Mouse (Mus musculus) stomach, postnatal 0 days (tissue): ENCODE results near the gene Pcsk2. TPM values are rescaled to one million over a fixed set of nuclear protein-coding genes. Genes with fewer than 3 reads are reported as not detected.

Experiments
- ATAC-seq: fragments of 200-750 bp; cut with Nextera tagmentation; 2 replicates; pipeline ENCODE4 v1.8.0; 2017; ENCODE audit not compliant: low FRiP score, low TSS enrichment
- DNase-seq: peaks from one replicate; pipeline ENCODE4 v3.0.0-alpha.2; 2016; ENCODE audit warnings: low spot score
- H3K27ac ChIP-seq: fragments of 300-500 bp; sonication (generic); replicated peaks from 2 replicates; pipeline ENCODE4 v1.5.1; 2014; ENCODE audit warnings: mild to moderate bottlenecking, control low read depth
- H3K27me3 ChIP-seq: fragments of 300-500 bp; sonication (generic); 2 replicates; pipeline ENCODE4 v1.6.1; 2014; ENCODE audit warnings: low read length; ENCODE audit not compliant: control insufficient read depth, insufficient read depth
- H3K36me3 ChIP-seq: fragments of 300-500 bp; sonication (generic); 2 replicates; pipeline ENCODE4 v1.6.1; 2014; ENCODE audit warnings: low read length, mixed read lengths; ENCODE audit not compliant: control insufficient read depth, insufficient read depth
- H3K4me1 ChIP-seq: fragments of 300-500 bp; sonication (generic); replicated peaks from 2 replicates; pipeline ENCODE4 v1.6.1; 2014; ENCODE audit warnings: antibody characterized with exemption; ENCODE audit not compliant: control insufficient read depth, insufficient read depth
- H3K4me2 ChIP-seq: fragments of 300-500 bp; sonication (generic); replicated peaks from 2 replicates; pipeline ENCODE4 v1.6.1; 2014; ENCODE audit warnings: low read depth, mild to moderate bottlenecking, control low read depth, moderate library complexity
- H3K4me3 ChIP-seq: fragments of 300-500 bp; sonication (generic); 2 replicates; pipeline ENCODE4 v1.5.1; 2014; ENCODE audit warnings: low read depth, low read length, control low read depth
- H3K9ac ChIP-seq: fragments of 300-500 bp; sonication (generic); 2 replicates; pipeline ENCODE4 v1.6.1; 2014; ENCODE audit warnings: mild to moderate bottlenecking, low read length, control low read depth, mixed read lengths
- H3K9me3 ChIP-seq: fragments of 300-500 bp; sonication (generic); 2 replicates; pipeline ENCODE4 v1.6.1; 2016; ENCODE audit warnings: low read length; ENCODE audit not compliant: control insufficient read depth
- CTCF ChIP-seq: IDR thresholded peaks from 2 replicates; pipeline ENCODE4 v1.5.1; 2016; ENCODE audit warnings: antibody characterized with exemption, low read depth, mild to moderate bottlenecking, moderate library complexity
- EP300 ChIP-seq: optimal IDR thresholded peaks from 2 replicates; pipeline ENCODE3; 2016; ENCODE audit warnings: antibody characterized with exemption
- WGBS: fragments of 180-500 bp; shearing (Covaris S2); extraction: QIAGEN DNeasy Blood & Tissue Kit; methylation state at CpG from one replicate; pipeline ENCODE4 v1.1.7; 2014; 5-methylcytosine and 5-hydroxymethylcytosine counted together
- polyA plus RNA-seq: library from polyadenylated mRNA; unstranded; fragments of >200 nt; fragmentation: Nextera tagmentation; extraction: Ambion mirVana; gene quantifications from 2 replicates; pipeline ENCODE4 v1.2.1, GENCODE M21; 2015

Gene Pcsk2
- polyA plus RNA-seq, 1 experiment from 2014 or later, result 0.80 TPM

DNA sequence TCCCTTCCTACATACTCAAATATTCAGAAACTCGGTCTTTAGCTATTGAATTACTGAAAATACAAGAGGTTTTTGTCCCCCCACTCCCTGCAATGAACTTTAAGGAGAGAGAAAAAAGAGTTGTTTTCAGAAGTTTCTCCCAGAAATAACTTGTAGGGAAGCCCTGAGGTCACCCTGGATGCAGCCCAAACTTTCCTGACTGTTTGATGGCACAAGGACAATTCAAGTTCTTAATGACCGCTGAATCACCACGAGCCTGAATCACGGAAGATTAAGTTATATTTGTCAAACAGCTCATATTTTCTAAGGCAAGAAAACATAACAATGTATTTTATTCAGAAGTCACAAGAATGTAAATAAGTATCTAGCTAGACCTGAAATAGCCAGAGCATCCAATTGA lies 197.1 kb downstream of the Pcsk2 start:
- Histone ChIP-seq H3K4me2 (no peak overlapping the region), H3K4me3 (no peak overlapping the region), H3K36me3 (no peaks in the 10 kb centered on the region), H3K27me3 (no peaks in the 10 kb centered on the region), H3K27ac (no peak overlapping the region), H3K9ac (no peak overlapping the region), H3K4me1 (no peaks in the 10 kb centered on the region), H3K9me3 (no peaks in the 10 kb centered on the region)
- no peak for DNase-seq
- WGBS, result 68% methylated on average over 4 of the region's 4 CpGs
- no peak for TF ChIP-seq CTCF
- TF ChIP-seq EP300, result no peak
- ATAC-seq, result no peak

DNA sequence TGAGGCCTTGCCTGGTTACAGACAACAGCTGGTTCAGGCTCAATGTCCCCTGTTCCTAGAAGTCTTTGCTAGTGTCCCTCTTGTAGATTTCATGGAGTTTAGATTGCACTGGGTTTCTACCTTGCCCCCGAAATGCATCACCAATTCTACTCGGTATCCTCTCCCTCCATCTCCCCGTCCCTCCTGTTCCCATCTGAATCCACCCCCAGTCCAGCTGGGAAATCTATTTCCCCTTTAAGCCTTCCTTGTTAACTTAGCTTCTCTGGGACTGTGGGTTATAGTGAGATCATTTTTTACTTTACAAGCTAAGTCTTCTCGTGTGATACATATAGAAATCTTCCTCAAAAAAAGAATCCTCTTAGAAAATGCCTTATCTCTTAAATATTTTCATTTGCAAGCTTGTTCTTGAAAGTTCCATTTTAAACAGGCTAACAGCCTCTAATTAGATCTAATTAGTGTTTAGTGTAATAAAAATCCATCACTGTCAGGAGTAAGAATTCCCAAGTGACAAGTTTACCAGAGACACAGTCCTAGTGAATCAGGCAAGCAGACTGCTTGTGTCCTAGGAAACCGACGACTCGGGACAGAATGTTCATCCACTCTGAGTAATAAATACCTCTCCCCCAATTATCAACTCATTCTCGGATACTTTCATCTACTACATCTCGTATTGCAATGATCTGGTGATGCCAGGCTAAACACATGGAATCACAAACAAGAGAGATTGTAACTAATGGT lies 206.3 kb downstream of the Pcsk2 start:
- Histone ChIP-seq H3K9me3 (no peaks in the 10 kb centered on the region), H3K27me3 (no peaks in the 10 kb centered on the region), H3K27ac (no peak overlapping the region), H3K9ac (no peak overlapping the region), H3K36me3 (no peaks in the 10 kb centered on the region), H3K4me1 (no peaks in the 10 kb centered on the region), H3K4me3 (no peak overlapping the region), H3K4me2 (no peak overlapping the region)
- no peak for TF ChIP-seq EP300
- TF ChIP-seq CTCF, result no peak
- ATAC-seq (no peak), DNase-seq (no peak)
- WGBS, result 68% methylated on average over 9 of the region's 9 CpGs

DNA sequence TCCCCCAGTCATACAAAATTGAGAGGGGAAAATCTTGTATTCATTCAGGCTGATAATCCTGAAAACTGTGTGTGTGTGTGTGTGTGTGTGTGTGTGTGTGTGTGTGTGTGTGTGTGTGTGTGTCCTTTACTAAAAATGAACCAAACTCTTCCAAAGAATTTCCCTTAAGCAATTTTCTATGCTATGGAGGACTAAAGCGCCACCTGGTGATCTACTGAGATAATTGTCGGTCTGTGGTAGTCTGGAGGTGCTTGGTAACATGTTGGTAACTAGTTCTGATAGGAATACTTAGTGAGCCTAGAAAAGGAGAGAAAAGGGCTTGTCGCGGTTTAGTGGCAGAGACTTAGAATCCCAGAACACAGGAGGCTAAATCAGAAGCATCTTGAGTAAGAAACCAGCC lies 230.5 kb downstream of the Pcsk2 start:
- Histone ChIP-seq H3K27ac (no peak overlapping the region), H3K9me3 (no peaks in the 10 kb centered on the region), H3K36me3 (no peaks in the 10 kb centered on the region), H3K9ac (no peak overlapping the region), H3K4me2 (no peak overlapping the region), H3K4me1 (no peaks in the 10 kb centered on the region), H3K4me3 (no peak overlapping the region), H3K27me3 (no peaks in the 10 kb centered on the region)
- TF ChIP-seq EP300 (no peak), CTCF (peak; percentile 75)
- ATAC-seq (no peak), DNase-seq (no peak)
- WGBS, result 8% methylated on average over 4 of the region's 4 CpGs

DNA sequence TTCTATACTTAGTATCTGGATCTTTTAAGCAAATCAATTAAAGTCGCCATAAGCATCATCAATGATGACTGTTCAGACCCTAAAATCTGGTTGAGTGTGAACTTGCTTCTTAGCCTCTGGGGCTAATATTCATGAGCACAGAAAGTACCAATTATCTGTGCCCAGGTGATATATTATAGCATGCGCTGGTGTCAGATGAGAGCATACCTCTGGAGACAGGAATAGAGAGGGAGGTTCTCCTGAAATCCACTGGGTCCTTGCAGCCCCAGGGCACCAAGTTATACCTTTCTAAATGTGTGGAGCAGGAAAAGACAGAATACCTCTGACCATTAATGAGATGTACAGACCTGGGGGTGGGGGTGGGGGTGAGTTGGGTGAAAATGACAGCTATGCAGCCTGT lies 234.4 kb downstream of the Pcsk2 start:
- Histone ChIP-seq H3K4me1 (no peaks in the 10 kb centered on the region), H3K9ac (no peak overlapping the region), H3K9me3 (no peaks in the 10 kb centered on the region), H3K27me3 (no peaks in the 10 kb centered on the region), H3K36me3 (no peaks in the 10 kb centered on the region), H3K4me3 (no peak overlapping the region), H3K4me2 (no peak overlapping the region), H3K27ac (no peak overlapping the region)
- DNase-seq (no peak), ATAC-seq (no peak)
- no peak for TF ChIP-seq EP300
- TF ChIP-seq CTCF, result no peak
- 76% methylated on average over 2 of the region's 2 CpGs for WGBS

DNA sequence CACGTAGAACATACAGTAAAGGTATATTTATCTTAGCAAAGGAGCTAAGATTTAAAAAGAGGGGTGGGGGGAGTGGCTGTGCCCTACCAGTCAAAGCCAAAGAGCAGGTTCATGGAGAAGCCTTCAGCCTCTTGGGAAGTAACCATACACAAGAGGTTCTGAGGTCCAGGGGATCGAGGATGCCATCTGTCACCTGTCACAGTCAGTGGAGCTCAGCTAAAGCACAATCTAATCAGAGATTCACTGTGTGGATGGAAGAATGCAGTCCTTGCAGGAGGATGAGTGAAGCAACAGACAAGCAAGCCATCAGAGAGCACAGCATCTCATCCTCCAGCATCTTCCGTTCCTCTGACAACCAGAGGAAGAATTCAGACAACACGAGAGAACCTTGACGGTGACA lies 244.0 kb downstream of the Pcsk2 start:
- Histone ChIP-seq H3K4me3 (no peak overlapping the region), H3K9me3 (no peaks in the 10 kb centered on the region), H3K9ac (no peak overlapping the region), H3K4me1 (no peaks in the 10 kb centered on the region), H3K27ac (no peak overlapping the region), H3K4me2 (no peak overlapping the region), H3K27me3 (no peaks in the 10 kb centered on the region), H3K36me3 (no peaks in the 10 kb centered on the region)
- ATAC-seq (no peak), DNase-seq (no peak)
- WGBS, result 71% methylated on average over 5 of the region's 5 CpGs
- TF ChIP-seq CTCF, result no peak
- TF ChIP-seq EP300, result no peak

DNA sequence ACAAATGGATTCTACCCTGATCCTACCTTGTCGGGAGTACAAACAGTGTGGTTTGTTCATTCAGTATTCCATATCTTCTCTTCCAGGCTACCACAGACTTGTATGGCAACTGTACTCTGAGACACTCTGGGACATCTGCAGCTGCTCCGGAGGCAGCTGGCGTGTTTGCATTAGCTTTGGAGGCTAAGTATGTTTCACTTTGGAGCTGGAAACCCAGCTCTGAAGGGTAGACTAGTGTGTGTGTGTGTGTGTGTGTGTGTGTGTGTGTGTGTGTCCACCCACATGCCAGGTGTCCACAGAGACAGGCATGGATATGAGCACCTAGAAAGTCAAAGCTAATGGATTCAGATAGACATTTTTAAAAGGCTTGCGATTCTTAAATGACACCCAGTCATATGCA lies 249.9 kb downstream of the Pcsk2 start:
- Histone ChIP-seq H3K4me1 (no peaks in the 10 kb centered on the region), H3K27ac (no peak overlapping the region), H3K9me3 (no peaks in the 10 kb centered on the region), H3K4me2 (no peak overlapping the region), H3K9ac (no peak overlapping the region), H3K4me3 (no peak overlapping the region), H3K36me3 (no peaks in the 10 kb centered on the region), H3K27me3 (no peaks in the 10 kb centered on the region)
- no peak for DNase-seq
- WGBS, result 74% methylated on average over 4 of the region's 4 CpGs
- TF ChIP-seq EP300 (no peak), CTCF (no peak)
- ATAC-seq, result no peak
